Mouse (Mus musculus) subcutaneous adipose tissue, adult 2 months (tissue): ENCODE measurements around the gene Aggf1. TPM values are rescaled to one million over a fixed set of nuclear protein-coding genes. Genes with fewer than 3 reads are reported as not detected.

Experiments used
- polyA plus RNA-seq: library from polyadenylated mRNA; depleted of rRNA; stranded (reverse); fragments of >200 nt; gene quantifications from 2 replicates; pipeline ENCODE4 v1.2.3, GENCODE M21; 2012; ENCODE audit warnings: low replicate concordance; rRNA removed

The Aggf1 gene
- 13.4 and 20.2 TPM in 2 replicates for polyA plus RNA-seq

DNA sequence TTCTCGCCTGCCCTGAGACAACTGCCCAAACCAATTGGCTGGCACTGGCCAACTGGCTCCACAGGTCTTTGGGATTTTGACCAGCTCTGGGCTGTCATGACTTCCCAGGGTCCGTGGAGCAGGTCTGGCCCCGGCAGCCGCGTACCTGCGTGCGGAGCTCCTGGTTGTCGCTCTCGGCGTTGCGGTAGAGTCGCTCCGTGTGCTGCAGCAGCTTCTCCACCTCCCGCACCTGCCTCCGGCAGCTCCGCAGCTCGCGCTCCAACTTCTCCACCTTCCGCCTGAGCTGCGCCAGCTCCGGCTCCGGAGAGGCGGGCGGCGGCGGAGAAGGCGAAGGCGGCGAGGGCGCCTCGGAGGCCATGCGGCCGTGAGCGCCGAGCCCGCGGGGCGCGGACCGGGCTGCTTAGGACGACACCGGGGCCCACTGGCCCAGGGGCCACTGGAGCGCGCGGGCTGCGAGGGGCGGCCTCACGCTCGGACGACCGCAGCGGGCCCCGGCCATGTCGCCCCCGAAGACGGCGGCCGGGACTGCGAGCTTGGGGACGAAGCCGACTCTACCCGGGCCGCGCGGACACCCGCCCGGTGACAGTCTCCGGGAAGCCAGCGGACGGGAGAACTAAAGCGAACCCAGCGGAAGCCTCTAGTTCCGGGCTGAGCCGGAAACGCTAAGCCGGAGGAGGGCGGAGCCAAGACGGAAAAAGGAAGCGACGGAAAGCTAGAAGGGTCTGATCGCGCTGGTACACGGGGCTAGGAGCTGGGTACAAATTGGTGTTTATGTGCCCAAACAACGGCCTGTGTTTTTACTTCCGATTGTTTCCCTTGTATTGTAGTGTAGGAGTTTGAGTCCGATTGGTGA, at the start of gene Aggf1:
Gene Aggf1, minus strand, starts transcription at position 652 of the 853 bp plus-strand sequence.

DNA sequence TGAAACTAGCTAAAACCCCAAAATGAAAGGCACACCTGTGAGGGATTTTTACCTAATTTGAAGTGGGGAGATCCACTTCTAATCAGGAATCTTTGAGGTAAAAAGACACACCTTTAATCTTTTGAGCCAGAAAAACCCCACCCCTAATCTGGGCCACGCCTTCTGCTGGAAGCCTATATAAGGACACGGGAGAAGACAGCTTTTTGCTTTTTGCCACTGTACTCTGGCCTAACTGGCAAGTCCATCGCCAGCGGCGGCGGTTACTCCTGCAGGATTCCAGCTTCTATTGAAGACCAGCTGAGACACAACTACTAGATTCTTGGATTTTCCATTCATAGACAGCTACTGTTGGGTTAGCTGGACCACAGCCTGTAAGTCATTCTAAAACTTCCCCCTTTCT, 51.8 kb downstream of the Aggf1 start, which contains the start of gene Zbed3:
Gene Zbed3, plus strand, starts transcription at position 213 of the 400 bp plus-strand sequence.

Other genes starting within 250 kb of the Aggf1 start
- gene Pde8b, start 125.0 kb downstream of the Aggf1 start, polyA plus RNA-seq, result 0.64 and 4.3 TPM in 2 replicates
- gene Zbed3, start 51.7 kb downstream of the Aggf1 start, polyA plus RNA-seq, result 24.2 and 43.6 TPM in 2 replicates
- gene Crhbp, start 69.6 kb upstream of the Aggf1 start, polyA plus RNA-seq, result 0.08 and 0.11 TPM in 2 replicates
- not detected in 2 replicates for gene S100z, start 103.4 kb upstream of the Aggf1 start, polyA plus RNA-seq
- gene F2rl1, start 149.9 kb upstream of the Aggf1 start, polyA plus RNA-seq, result 3.6 and 11.6 TPM in 2 replicates
- 7.6 and 27.0 TPM in 2 replicates for gene F2r, start 243.1 kb upstream of the Aggf1 start, polyA plus RNA-seq